Mouse (Mus musculus): ENCODE measurements around the gene Cd200r3. TPM values are rescaled to one million over a fixed set of nuclear protein-coding genes. Genes with fewer than 3 reads are reported as not detected.

The Cd200r3 gene
- polyA plus RNA-seq (2012; rRNA removed; ENCODE audit: low replicate concordance) = 0.19 and 0.24 TPM in 2 replicates

GRCm38 (mm10) chr16:44943468-44943867, at the start of gene Cd200r3:
Gene Cd200r3, plus strand, starts transcription at chr16:44943678.

Other genes starting within 250 kb of the Cd200r3 start
- gene Nepro, start 219.4 kb upstream of the Cd200r3 start, polyA plus RNA-seq (2012; rRNA removed; ENCODE audit: low replicate concordance) = 3.4 and 7.2 TPM in 2 replicates
- 9.2 and 9.8 TPM in 2 replicates for gene Gtpbp8, start 197.3 kb upstream of the Cd200r3 start, polyA plus RNA-seq (2012; rRNA removed; ENCODE audit: low replicate concordance)
- gene Cd200r1, start 177.9 kb upstream of the Cd200r3 start, polyA plus RNA-seq (2012; rRNA removed; ENCODE audit: low replicate concordance) = 2.6 and 2.9 TPM in 2 replicates
- 1.1 and 1.4 TPM in 2 replicates for gene Cd200r4, start 131.9 kb upstream of the Cd200r3 start, polyA plus RNA-seq (2012; rRNA removed; ENCODE audit: low replicate concordance)
- not detected in 2 replicates for gene Cd200r2, start 76.6 kb upstream of the Cd200r3 start, polyA plus RNA-seq (2012; rRNA removed; ENCODE audit: low replicate concordance)
- 191 and 413 TPM in 2 replicates for gene Ccdc80, start 149.7 kb downstream of the Cd200r3 start, polyA plus RNA-seq (2012; rRNA removed; ENCODE audit: low replicate concordance)
- 16.2 and 21.2 TPM in 2 replicates for gene Slc35a5, start 215.0 kb downstream of the Cd200r3 start, polyA plus RNA-seq (2012; rRNA removed; ENCODE audit: low replicate concordance)
- 15.9 and 22.3 TPM in 2 replicates for gene Atg3, start 215.1 kb downstream of the Cd200r3 start, polyA plus RNA-seq (2012; rRNA removed; ENCODE audit: low replicate concordance)

Data from subcutaneous adipose tissue, adult 2 months (tissue).